Mouse (Mus musculus) stomach, embryonic 14.5 days (tissue): ENCODE measurements around the gene Dnajb8. TPM values are rescaled to one million over a fixed set of nuclear protein-coding genes. Genes with fewer than 3 reads are reported as not detected.

Experiments used
- ATAC-seq: fragments of 200-750 bp; cut with Nextera tagmentation; 2 replicates; pipeline ENCODE4 v1.8.0; 2017; ENCODE audit warnings: low read depth, moderate TSS enrichment; ENCODE audit not compliant: insufficient number of reproducible peaks, insufficient read depth, low FRiP score
- H3K27ac ChIP-seq: fragments of 300-500 bp; sonication (generic); 2 replicates; pipeline ENCODE4 v1.5.1; 2014; ENCODE audit warnings: mild to moderate bottlenecking, low read length, moderate library complexity, mixed read lengths
- H3K27me3 ChIP-seq: fragments of 300-500 bp; sonication (generic); 2 replicates; pipeline ENCODE4 v1.6.1; 2014; ENCODE audit warnings: low read length, control low read depth, mixed read lengths; ENCODE audit not compliant: control insufficient read depth, insufficient read depth
- H3K36me3 ChIP-seq: fragments of 300-500 bp; sonication (generic); 2 replicates; pipeline ENCODE4 v1.6.1; 2014; ENCODE audit warnings: mild to moderate bottlenecking, control low read depth, low read length, moderate library complexity, mixed read lengths; ENCODE audit not compliant: control insufficient read depth, insufficient read depth
- H3K4me1 ChIP-seq: fragments of 300-500 bp; sonication (generic); 2 replicates; pipeline ENCODE4 v1.6.1; 2014; ENCODE audit warnings: low read length, control low read depth, mixed read lengths; ENCODE audit not compliant: control insufficient read depth, insufficient read depth
- H3K4me2 ChIP-seq: fragments of 300-500 bp; sonication (generic); replicated peaks from 2 replicates; pipeline ENCODE4 v1.6.1; 2014; ENCODE audit warnings: low read depth, low read length, control low read depth
- H3K4me3 ChIP-seq: fragments of 300-500 bp; sonication (generic); 2 replicates; pipeline ENCODE4 v1.5.1; 2014; ENCODE audit warnings: low read depth, low read length, control low read depth
- H3K9ac ChIP-seq: fragments of 300-500 bp; sonication (generic); replicated peaks from 2 replicates; pipeline ENCODE4 v1.6.1; 2014; ENCODE audit warnings: low read depth, mild to moderate bottlenecking, control low read depth, low read length, moderate library complexity, mixed read lengths
- H3K9me3 ChIP-seq: fragments of 300-500 bp; sonication (generic); 2 replicates; pipeline ENCODE4 v1.6.1; 2016; ENCODE audit warnings: low read depth, low read length, control low read depth; ENCODE audit not compliant: control insufficient read depth
- WGBS: fragments of 180-500 bp; shearing (Covaris S2); extraction: QIAGEN DNeasy Blood & Tissue Kit; methylation state at CpG from one replicate; pipeline ENCODE4 v1.1.7; 2014; 5-methylcytosine and 5-hydroxymethylcytosine counted together
- polyA plus RNA-seq: library from polyadenylated mRNA; unstranded; fragments of >200 nt; fragmentation: Nextera tagmentation; extraction: Ambion mirVana; gene quantifications from 2 replicates; pipeline ENCODE4 v1.2.1, GENCODE M21; 2014

The Dnajb8 gene
- polyA plus RNA-seq, 1 experiment from 2014 or later: not detected

DNA sequence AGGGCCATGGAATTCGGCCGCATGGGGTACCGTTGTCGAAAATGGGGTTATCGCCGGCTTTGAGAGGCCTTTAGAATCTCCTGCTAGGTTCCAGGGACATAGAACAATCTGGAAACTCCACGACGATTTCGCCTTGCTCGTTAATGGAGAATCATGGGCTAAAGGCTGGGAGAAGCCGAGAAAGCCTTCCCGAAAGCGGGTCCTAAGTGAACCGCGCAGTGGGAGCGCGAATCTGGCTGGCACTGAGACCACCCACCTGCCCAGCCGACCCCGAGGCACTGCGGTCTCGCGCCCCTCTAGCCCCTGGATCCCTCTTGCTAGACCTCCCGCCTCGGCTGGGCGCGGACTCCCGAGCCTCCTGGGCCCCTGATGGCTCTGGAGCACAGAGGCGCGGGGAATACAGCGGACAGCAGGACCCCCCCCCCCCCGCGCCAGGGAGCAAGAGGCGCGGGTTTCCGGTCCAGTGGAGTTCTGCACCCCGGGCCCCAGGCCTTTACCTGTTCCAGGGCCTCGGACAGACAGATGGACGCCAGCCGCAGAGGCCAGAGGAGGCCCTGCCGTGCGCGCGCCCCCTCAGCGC, 25.2 kb upstream of the Dnajb8 start:
- no peak for ATAC-seq
- Histone ChIP-seq H3K9me3 (no peaks in the 10 kb centered on the region), H3K4me3 (peak overlapping the region; percentile 39), H3K4me2 (peak overlapping the region; percentile 77), H3K4me1 (peaks cover 31% of the 10 kb centered on the region), H3K36me3 (no peaks in the 10 kb centered on the region), H3K9ac (no peak overlapping the region), H3K27ac (no peak overlapping the region), H3K27me3 (peaks cover 90% of the 10 kb centered on the region)
- 1% methylated on average over 43 of the region's 44 CpGs for WGBS

DNA sequence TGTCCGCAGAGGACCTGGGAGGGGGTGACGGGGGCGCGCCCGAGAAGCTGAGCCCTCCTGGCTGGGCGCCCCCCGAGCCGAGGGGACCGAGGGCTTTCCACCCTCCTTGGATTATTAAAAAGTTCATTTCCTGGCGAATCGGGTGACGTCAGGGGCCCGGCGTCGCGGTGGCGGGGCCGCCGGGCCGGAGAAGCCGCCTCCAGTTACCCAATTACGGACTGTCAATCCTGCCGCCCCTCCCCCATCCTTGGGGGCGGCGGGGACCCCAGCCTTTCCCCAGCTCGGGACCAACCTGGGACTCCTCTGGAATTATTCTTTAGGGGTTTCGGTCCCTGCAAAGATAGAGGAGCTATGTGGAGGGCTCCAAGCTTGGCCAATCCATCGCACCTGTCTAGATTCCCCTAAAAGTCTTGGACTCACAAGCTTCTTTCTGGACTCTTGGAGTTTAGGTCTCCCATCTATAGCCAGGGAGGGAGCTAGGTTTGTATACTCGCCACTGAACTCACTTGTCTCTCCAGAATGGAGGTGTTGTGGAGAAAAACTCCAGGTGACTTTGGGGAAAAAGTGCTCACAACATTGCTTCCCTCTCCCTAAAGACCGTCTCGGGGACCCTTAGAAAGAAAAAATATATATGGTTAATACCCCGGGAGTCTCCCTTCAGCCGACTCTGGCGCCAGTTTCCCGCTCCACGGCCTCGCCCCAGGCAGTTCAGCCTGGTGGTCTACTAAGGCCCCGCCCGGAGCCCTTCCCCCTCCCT, 24.6 kb upstream of the Dnajb8 start:
- H3K9ac ChIP-seq: no peak overlapping the region
- H3K4me3 ChIP-seq: peak overlapping the region; percentile 39
- no peaks in the 10 kb centered on the region for H3K9me3 ChIP-seq
- no peak for ATAC-seq
- peaks cover 31% of the 10 kb centered on the region for H3K4me1 ChIP-seq
- no peak overlapping the region for H3K27ac ChIP-seq
- 2% methylated on average over 39 of the region's 39 CpGs for WGBS
- H3K27me3 ChIP-seq: peaks cover 90% of the 10 kb centered on the region
- H3K4me2 ChIP-seq: peak overlapping the region; percentile 77
- H3K36me3 ChIP-seq: no peaks in the 10 kb centered on the region

DNA sequence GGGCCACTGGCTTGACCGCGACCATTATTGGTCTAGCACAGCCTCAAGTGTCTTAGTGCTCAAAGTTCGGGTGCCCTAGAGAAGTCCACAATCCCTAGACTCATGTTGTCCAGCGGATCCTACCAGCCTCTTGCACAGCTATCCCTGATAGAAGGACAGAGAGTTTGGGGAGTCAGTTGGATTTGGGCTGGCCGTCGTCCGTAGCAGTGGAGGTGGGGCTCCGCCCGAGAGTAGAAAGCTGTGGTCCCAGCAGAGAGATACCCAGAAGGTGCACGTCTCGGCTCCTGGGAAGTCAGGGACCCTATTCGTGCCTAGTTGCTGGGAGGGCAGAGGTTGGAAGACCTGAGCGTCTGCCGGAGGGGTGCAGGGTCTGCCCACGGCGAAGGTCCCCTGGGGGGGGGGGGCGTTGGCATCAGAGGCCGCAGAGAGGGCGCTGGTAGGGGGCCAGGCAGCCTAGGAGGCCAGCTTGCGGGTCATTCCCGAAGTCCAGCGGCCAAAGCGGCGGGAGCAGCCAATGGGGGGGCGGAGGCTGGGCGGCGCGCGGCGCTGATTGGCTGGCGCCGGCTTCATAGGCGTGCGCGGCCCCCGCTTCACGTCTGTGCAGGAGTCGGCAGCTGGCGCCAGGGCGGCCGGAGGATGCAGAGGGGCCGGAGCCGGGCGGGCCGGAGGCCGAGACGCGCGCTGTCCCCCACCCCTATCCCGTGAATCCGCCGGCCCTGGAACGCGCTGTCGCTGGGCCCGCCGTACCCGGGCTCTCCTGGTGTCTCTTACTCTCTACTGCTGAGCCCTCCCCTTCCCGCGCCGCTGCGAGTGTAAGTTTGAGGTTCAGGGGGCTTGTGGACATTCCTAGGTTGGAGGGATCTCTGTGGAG, 23.8 kb upstream of the Dnajb8 start:
- peak overlapping the region; percentile 39 for H3K4me3 ChIP-seq
- H3K9ac ChIP-seq: no peak overlapping the region
- H3K36me3 ChIP-seq: no peaks in the 10 kb centered on the region
- H3K9me3 ChIP-seq: no peaks in the 10 kb centered on the region
- peaks cover 31% of the 10 kb centered on the region for H3K4me1 ChIP-seq
- peaks cover 85% of the 10 kb centered on the region for H3K27me3 ChIP-seq
- under 1% methylated on average over 47 of the region's 62 CpGs for WGBS
- peak overlapping the region; percentile 77 for H3K4me2 ChIP-seq
- no peak overlapping the region for H3K27ac ChIP-seq
- peak; percentile 60 for ATAC-seq

DNA sequence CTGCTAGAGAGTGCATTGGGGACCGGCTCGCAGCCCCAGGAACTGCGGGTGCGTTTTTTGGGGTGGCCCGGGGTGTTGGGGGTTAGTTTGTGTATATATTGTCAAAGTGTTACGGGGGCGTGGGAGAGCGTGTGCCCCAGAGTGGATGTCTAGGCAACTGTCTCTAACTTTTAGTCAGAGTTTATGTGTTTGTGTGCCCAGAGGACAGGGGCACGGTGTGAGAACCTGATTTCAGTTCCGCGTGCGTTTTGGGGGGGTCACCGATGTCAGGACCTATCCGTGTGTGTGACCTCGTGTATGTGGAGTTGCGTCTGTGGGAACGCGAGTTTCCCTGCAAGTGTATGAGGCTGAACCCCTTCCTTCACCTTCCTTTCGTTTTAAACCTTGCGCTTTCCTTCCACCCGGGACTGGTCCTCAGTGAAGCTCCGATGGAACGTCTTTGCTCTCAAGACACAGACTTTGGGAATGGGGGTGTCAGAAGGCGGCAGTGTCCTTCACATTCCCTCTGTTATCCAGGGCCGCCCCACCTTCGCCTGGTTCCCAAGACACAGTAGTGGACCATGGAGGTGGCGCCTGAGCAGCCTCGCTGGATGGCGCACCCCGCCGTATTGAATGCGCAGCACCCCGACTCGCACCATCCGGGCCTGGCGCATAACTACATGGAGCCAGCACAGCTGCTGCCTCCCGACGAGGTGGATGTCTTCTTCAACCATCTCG, 22.9 kb upstream of the Dnajb8 start:
- H3K9ac ChIP-seq: no peak overlapping the region
- no peaks in the 10 kb centered on the region for H3K36me3 ChIP-seq
- peaks cover 30% of the 10 kb centered on the region for H3K4me1 ChIP-seq
- peak overlapping the region; percentile 77 for H3K4me2 ChIP-seq
- no peaks in the 10 kb centered on the region for H3K9me3 ChIP-seq
- no peak overlapping the region for H3K27ac ChIP-seq
- H3K27me3 ChIP-seq: peaks cover 86% of the 10 kb centered on the region
- H3K4me3 ChIP-seq: peak overlapping the region; percentile 39
- 2% methylated on average over 39 of the region's 39 CpGs for WGBS
- ATAC-seq: no peak

DNA sequence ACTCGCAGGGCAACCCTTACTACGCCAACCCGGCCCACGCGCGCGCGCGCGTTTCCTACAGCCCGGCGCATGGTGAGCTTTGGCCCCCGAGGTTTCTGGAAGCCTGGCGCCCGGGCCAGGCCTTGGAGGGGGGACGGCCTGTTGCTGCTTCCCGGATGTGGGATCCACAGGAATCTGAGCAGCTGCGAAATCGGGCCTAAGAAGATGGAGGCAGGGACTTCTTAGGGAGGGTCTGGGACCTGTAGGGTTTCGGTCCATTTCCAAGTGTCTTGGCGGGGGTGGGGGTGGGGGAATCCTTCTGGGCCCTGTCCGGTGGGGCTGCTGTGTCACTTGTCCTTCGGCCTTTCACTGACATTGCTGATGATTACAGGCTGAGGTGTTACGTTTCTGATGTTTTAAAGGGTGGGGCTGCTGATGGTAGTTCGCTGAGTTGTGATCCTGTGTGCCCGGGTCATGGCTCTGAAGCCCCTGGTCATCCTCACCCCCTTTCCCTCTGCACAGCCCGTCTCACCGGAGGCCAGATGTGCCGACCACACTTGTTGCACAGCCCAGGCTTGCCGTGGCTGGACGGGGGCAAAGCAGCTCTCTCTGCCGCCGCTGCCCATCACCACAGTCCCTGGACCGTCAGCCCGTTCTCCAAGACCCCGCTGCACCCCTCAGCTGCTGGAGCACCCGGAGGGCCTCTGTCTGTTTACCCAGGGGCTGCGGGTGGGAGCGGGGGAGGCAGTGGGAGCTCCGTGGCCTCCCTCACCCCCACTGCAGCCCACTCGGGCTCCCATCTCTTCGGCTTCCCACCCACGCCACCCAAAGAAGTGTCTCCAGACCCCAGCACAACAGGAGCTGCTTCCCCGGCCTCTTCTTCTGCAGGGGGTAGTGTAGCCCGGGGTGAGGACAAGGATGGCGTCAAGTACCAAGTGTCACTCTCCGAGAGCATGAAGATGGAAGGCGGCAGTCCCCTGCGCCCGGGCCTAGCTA, 22.1 kb upstream of the Dnajb8 start:
- no peak overlapping the region for H3K27ac ChIP-seq
- no peak for ATAC-seq
- H3K9ac ChIP-seq: no peak overlapping the region
- peaks cover 30% of the 10 kb centered on the region for H3K4me1 ChIP-seq
- 6% methylated on average over 50 of the region's 50 CpGs for WGBS
- no peaks in the 10 kb centered on the region for H3K36me3 ChIP-seq
- H3K4me3 ChIP-seq: peak overlapping the region; percentile 39
- peak overlapping the region; percentile 77 for H3K4me2 ChIP-seq
- no peaks in the 10 kb centered on the region for H3K9me3 ChIP-seq
- peaks cover 88% of the 10 kb centered on the region for H3K27me3 ChIP-seq

DNA sequence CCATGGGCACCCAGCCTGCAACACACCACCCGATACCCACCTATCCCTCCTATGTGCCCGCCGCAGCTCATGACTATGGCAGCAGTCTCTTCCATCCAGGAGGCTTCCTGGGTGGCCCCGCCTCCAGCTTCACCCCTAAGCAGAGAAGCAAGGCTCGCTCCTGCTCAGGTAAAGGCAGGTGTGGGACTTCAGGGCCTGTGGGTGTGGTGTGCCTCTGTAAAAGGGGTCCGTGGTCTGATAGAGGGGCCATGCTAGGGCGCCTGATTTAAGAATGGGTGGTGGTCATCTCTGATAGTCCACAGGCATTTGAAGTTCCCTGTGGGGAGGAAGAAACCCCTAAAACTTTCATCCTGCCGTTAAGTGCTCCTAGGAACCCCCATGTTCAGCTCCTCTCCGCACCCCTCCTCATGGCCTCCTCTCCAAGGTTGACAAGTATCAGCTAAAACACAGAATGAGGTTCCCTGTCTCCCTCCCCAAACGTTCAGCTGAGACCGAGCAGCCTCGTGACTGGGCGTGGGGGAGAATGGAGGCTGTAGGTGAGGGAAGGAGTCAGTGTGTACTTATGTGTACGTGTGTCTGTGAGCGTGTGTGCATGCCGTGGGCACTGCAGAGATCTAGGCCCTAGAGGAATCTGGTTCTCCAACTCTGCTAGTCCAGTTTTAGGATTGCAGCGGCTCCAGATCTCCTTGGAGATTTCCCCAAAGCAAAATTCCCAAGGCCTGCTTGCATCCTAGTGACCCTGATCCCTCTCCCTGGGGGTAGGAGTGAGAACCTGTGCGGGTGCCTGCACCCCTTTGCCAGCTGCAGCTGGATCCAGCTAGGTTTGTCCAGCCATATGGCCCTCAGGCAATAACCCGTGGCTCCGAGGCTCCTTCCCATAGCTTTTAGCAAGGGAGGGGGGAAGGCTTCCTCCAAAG, 21.1 kb upstream of the Dnajb8 start:
- no peaks in the 10 kb centered on the region for H3K9me3 ChIP-seq
- ATAC-seq: no peak
- H3K36me3 ChIP-seq: no peaks in the 10 kb centered on the region
- WGBS: 24% methylated on average over 20 of the region's 20 CpGs
- 0 out of 2 replicates have a peak overlapping the region, but pooled peaks have one; percentile 10 for H3K4me2 ChIP-seq
- H3K4me1 ChIP-seq: peaks cover 30% of the 10 kb centered on the region
- no peak overlapping the region for H3K9ac ChIP-seq
- no peak overlapping the region for H3K27ac ChIP-seq
- no peak overlapping the region for H3K4me3 ChIP-seq
- peaks cover 86% of the 10 kb centered on the region for H3K27me3 ChIP-seq
